Mouse (Mus musculus): ENCODE data around the gene 4930564D02Rik. TPM values are rescaled to one million over a fixed set of nuclear protein-coding genes. Genes with fewer than 3 reads are reported as not detected.

4930564D02Rik gene
- polyA plus RNA-seq, 1 experiment = not detected

DNA sequence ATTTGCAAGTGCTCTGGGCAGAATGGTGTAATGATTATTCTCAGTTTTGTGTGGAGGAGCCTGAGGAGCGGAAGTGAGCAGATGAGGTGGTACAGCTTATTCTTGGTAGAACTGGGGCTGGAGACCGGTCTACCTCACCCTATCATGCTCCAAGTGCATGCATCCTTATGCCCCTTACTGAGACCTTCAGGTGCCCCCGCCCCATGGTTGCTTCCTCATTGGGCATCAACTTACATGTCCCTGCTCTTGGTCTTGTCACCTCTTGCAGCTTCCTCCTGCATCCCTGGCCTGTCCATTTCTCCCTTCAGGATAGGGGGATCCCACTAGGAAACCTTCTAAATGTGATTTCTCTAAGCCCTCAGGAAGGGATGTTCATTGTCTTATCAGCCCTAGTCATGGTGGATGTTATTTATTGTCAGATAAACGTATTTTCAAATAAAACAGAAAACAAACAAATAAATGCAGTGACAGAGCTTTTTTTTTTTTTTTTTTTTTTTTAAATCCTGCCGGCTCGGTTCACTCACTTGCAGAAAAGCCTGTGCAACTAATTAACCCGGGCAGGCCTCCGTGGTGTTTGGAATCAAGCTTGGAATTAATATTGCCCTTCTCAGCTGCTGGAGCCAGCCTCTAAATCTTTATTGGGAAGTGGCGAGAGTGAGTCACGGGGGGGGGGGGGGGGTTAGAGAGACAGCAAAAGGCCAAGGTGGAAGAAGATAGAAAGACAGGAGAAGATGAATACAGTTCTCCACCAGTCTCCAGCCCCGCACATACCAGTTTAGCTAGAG, 26.3 kb downstream of the 4930564D02Rik start:
- no peaks in the 10 kb centered on the region for H3K36me3 ChIP-seq (ENCODE audit: control insufficient read depth)
- no peaks in the 10 kb centered on the region for H3K4me1 ChIP-seq (ENCODE audit: control insufficient read depth)
- H3K4me3 ChIP-seq (replicated peaks) = no peak overlapping the region
- H3K9me3 ChIP-seq (ENCODE audit: control insufficient read depth, low read length) = no peaks in the 10 kb centered on the region
- TF ChIP-seq GATA1 (IDR thresholded peaks at IDR 0.05; ENCODE audit: low read length) (no peak), TAL1 (IDR thresholded peaks at IDR 0.05; ENCODE audit: low read length) (no peak)
- no peaks in the 10 kb centered on the region for H3K27me3 ChIP-seq (ENCODE audit: control insufficient read depth)

DNA sequence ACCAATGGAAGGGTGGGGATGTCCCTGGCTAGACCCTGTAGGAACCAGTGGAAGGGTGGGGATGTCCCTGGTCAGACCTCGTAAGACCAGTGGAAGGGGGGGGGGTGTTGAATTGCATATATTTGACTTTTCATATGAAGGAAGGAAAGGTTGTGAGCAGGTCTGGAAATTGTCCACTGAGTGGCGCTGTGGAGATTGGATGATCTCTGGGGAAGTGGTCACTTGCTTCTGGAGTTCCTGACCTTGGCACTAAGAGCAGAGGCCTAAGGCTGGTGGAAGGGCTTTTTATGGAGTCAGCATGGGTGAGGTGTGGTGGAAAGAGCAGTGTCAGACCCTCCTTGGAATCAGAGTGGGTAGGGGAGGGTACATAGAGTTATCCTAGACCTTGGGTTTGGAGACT, 27.8 kb downstream of the 4930564D02Rik start:
- no peaks in the 10 kb centered on the region for H3K36me3 ChIP-seq (ENCODE audit: control insufficient read depth)
- no peaks in the 10 kb centered on the region for H3K4me1 ChIP-seq (ENCODE audit: control insufficient read depth)
- H3K27me3 ChIP-seq (ENCODE audit: control insufficient read depth) = no peaks in the 10 kb centered on the region
- H3K4me3 ChIP-seq (replicated peaks) = no peak overlapping the region
- H3K9me3 ChIP-seq (ENCODE audit: control insufficient read depth, low read length) = no peaks in the 10 kb centered on the region
- no peak for TF ChIP-seq TAL1 (IDR thresholded peaks at IDR 0.05; ENCODE audit: low read length)
- no peak for TF ChIP-seq GATA1 (IDR thresholded peaks at IDR 0.05; ENCODE audit: low read length)

DNA sequence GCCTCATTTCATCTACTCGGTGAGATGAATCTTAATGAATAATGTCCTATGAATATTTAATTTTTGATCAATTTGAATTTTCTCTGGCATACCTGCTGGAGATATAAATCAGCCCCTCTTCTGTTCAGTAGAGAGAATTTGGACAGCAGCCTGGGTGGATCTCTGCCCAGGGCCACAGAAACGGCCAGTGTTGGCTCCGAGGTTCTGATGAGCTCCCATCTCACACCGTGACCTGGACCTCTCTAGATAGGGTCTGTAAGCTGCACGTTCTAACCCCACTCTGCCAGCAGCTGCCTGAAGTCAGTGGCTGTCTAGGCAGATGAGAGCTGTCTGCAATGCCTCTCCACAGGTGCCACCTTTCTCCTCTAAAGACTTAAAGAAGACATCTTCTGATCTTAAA, 28.4 kb downstream of the 4930564D02Rik start:
- H3K27me3 ChIP-seq (ENCODE audit: control insufficient read depth) = no peaks in the 10 kb centered on the region
- H3K4me3 ChIP-seq (replicated peaks) = no peak overlapping the region
- H3K36me3 ChIP-seq (ENCODE audit: control insufficient read depth) = no peaks in the 10 kb centered on the region
- H3K4me1 ChIP-seq (ENCODE audit: control insufficient read depth) = no peaks in the 10 kb centered on the region
- TF ChIP-seq TAL1 (IDR thresholded peaks at IDR 0.05; ENCODE audit: low read length) = no peak
- TF ChIP-seq GATA1 (IDR thresholded peaks at IDR 0.05; ENCODE audit: low read length) = no peak
- no peaks in the 10 kb centered on the region for H3K9me3 ChIP-seq (ENCODE audit: control insufficient read depth, low read length)

GRCm38 (mm10) chr3:105097581-105097980, 30.9 kb downstream of the 4930564D02Rik start:
- no peaks in the 10 kb centered on the region for H3K9me3 ChIP-seq (ENCODE audit: control insufficient read depth, low read length)
- no peak for TF ChIP-seq GATA1 (IDR thresholded peaks at IDR 0.05; ENCODE audit: low read length)
- no peak for TF ChIP-seq TAL1 (IDR thresholded peaks at IDR 0.05; ENCODE audit: low read length)
- H3K4me3 ChIP-seq (replicated peaks) = no peak overlapping the region
- H3K4me1 ChIP-seq (ENCODE audit: control insufficient read depth) = no peaks in the 10 kb centered on the region
- H3K27me3 ChIP-seq (ENCODE audit: control insufficient read depth) = no peaks in the 10 kb centered on the region
- no peaks in the 10 kb centered on the region for H3K36me3 ChIP-seq (ENCODE audit: control insufficient read depth)

DNA sequence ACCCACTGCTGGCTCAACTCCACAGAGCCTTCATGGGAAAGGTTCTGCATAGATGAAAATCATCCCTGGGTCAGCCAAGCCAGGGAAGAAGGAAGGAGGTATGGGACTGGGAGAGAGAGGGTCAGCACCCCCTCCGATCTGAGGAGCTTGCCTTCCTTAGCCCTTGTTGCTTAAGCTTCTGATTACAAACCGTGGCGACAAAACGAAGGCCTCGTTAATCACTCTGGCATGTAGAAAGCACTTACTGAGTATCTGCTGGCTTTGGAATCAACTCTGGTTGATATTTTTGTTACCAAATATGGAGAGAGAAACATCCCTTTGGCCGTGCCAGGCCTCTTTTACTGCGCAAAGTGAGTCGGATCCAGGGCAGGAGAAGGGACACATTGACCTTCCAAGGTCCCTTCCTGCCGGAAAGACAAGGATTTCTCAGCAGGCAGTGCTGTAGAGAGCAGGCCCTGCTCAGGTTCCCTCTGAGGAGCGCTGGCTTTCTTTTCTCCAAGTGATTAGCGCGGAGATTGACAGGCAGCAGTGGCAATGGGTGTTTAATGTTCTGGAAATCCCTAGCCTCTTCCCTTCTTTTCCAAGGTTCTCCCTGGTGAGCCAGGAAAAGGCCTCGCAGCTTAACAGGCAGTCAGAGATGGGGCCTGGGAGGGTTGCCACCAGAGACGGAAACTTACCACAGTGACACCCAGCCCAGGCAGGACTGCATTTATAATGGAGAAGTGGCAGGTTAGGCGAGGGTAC, 33.1 kb downstream of the 4930564D02Rik start:
- Histone ChIP-seq H3K4me3 (replicated peaks) (no peak overlapping the region), H3K27me3 (ENCODE audit: control insufficient read depth) (no peaks in the 10 kb centered on the region), H3K9me3 (ENCODE audit: control insufficient read depth, low read length) (no peaks in the 10 kb centered on the region), H3K4me1 (ENCODE audit: control insufficient read depth) (no peaks in the 10 kb centered on the region), H3K36me3 (ENCODE audit: control insufficient read depth) (no peaks in the 10 kb centered on the region)
- TF ChIP-seq TAL1 (IDR thresholded peaks at IDR 0.05; ENCODE audit: low read length) = no peak
- TF ChIP-seq GATA1 (IDR thresholded peaks at IDR 0.05; ENCODE audit: low read length) = no peak

DNA sequence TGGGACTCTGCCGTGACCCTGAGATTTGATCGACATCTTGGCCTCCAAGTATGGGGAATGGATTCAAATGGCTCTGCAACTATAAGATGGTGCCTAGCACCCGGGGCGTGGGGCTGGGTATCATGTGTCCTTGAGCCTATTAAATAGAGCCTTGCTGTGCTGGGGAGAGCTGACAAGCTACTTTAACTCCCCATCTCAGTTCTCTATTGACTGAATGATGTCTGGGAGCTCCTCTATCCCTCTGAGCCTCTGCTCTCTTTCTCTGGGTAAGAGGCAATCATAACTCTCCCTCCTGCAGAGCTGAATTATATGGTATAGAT, 33.6 kb downstream of the 4930564D02Rik start:
- TF ChIP-seq TAL1 (IDR thresholded peaks at IDR 0.05; ENCODE audit: low read length) (no peak), GATA1 (IDR thresholded peaks at IDR 0.05; ENCODE audit: low read length) (no peak)
- no peaks in the 10 kb centered on the region for H3K27me3 ChIP-seq (ENCODE audit: control insufficient read depth)
- no peaks in the 10 kb centered on the region for H3K9me3 ChIP-seq (ENCODE audit: control insufficient read depth, low read length)
- no peaks in the 10 kb centered on the region for H3K36me3 ChIP-seq (ENCODE audit: control insufficient read depth)
- no peaks in the 10 kb centered on the region for H3K4me1 ChIP-seq (ENCODE audit: control insufficient read depth)
- H3K4me3 ChIP-seq (replicated peaks) = no peak overlapping the region

DNA sequence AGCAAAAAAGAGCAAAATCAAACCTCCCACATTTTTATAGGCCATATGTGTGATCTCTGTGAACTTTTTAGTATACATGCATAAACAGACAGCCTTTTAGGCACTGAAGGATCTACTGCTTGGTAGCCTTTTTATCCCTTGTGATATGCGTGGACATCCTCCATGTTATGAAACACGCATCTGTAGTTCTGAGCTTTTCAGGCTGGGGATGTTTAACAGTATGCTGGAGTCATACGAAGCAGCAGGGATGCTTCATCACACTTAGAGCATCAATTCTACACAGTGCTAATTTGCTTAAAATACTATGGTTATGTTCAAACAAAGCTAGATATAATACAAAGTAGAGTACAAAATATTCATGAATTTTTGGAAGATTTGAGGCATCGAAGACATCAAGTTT, 39.2 kb downstream of the 4930564D02Rik start:
- H3K9me3 ChIP-seq (ENCODE audit: control insufficient read depth, low read length) = no peaks in the 10 kb centered on the region
- TF ChIP-seq GATA1 (IDR thresholded peaks at IDR 0.05; ENCODE audit: low read length) (no peak), TAL1 (IDR thresholded peaks at IDR 0.05; ENCODE audit: low read length) (no peak)
- no peak overlapping the region for H3K4me3 ChIP-seq (replicated peaks)
- H3K27me3 ChIP-seq (ENCODE audit: control insufficient read depth) = no peaks in the 10 kb centered on the region
- no peaks in the 10 kb centered on the region for H3K36me3 ChIP-seq (ENCODE audit: control insufficient read depth)
- H3K4me1 ChIP-seq (ENCODE audit: control insufficient read depth) = no peaks in the 10 kb centered on the region

DNA sequence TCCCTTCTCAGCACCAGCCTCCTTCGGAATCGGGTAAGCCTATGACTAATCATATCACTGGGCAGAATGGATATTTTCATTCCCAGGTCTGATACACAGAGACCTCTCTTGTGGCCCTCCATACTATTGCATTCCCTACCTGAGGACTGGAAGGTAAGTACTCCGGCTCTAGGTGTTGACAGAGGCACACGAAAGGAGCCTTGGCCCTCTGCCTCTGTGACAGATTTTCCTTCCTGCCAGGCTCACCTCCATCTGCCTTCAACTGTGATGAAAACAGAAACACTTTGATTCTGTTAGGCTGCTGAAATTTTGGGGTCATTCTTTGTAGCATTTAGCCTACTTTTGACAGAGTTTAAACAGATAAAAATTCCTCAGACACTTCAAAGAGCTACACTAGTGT, 47.2 kb downstream of the 4930564D02Rik start:
- H3K9me3 ChIP-seq (ENCODE audit: control insufficient read depth, low read length) = no peaks in the 10 kb centered on the region
- H3K4me1 ChIP-seq (ENCODE audit: control insufficient read depth) = no peaks in the 10 kb centered on the region
- no peaks in the 10 kb centered on the region for H3K27me3 ChIP-seq (ENCODE audit: control insufficient read depth)
- H3K36me3 ChIP-seq (ENCODE audit: control insufficient read depth) = no peaks in the 10 kb centered on the region
- no peak overlapping the region for H3K4me3 ChIP-seq (replicated peaks)
- TF ChIP-seq GATA1 (IDR thresholded peaks at IDR 0.05; ENCODE audit: low read length) (no peak), TAL1 (IDR thresholded peaks at IDR 0.05; ENCODE audit: low read length) (no peak)

- no peak overlapping the region for H3K4me3 ChIP-seq (replicated peaks)
- H3K4me1 ChIP-seq (ENCODE audit: control insufficient read depth) = no peaks in the 10 kb centered on the region
- no peaks in the 10 kb centered on the region for H3K9me3 ChIP-seq (ENCODE audit: control insufficient read depth, low read length)
- H3K36me3 ChIP-seq (ENCODE audit: control insufficient read depth) = no peaks in the 10 kb centered on the region
- no peak for TF ChIP-seq TAL1 (IDR thresholded peaks at IDR 0.05; ENCODE audit: low read length)
- TF ChIP-seq GATA1 (IDR thresholded peaks at IDR 0.05; ENCODE audit: low read length) = no peak
- H3K27me3 ChIP-seq (ENCODE audit: control insufficient read depth) = no peaks in the 10 kb centered on the region
These were observed 47.6 kb downstream of the 4930564D02Rik start for GRCm38 (mm10) chr3:105114269-105114668.

All from erythroblast, embryonic 14.5 days (primary cell).